Mouse (Mus musculus) urinary bladder, postnatal 4 days (tissue): ENCODE measurements around the gene Serinc4.
A peak's percentile ranks its signal among the peaks of the same experiment; 100 is the strongest.

ENCODE experiments used
- DNase-seq, 2 experiments: peaks; one replicate each; pipeline ENCODE4 v3.0.0; 2021 to 2022; ENCODE audit warnings: low spot score in 2 of 2

The Serinc4 gene

DNA sequence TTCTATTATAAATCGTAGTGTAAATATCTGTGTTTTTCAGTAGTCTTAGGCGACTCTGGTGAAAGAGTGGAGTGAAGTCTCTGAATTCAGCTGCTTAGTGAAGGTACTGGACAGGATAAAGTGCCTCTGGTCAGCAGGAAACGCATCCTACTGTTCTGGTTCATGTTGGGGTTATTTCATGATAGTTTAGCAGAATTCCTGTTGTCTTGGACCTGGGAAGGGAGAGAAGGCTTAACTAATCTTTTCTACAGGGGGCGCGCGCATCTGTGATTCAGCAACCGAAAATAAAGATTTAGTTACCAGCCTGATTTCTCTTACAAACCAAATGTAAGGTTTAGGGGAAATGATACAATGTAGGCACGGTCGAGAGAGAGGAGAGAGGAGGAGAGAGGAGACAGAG, 8.4 kb downstream of the Serinc4 start:
- no peak for DNase-seq

GRCm38 (mm10) chr2:121447006-121447405, 9.6 kb downstream of the Serinc4 start:
- no peak for DNase-seq

DNA sequence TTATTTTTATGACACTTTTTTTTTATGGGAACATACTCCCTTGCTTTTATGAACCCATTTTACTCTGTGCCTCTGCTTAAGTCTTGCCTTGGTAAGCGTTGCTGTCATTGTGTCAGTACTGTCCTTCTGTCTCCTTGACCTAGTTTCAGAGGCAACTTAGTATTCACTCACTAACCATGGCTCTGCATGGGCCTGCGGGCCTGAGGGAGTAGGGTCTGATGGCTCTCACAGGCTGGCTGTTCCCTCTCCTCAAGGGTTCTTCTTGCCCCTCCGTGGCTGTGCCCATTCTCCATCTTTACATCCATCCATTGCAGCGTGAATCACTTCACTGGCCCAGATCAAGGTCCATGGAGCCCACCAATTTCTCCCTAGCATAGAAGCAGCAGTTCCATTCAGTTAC, 10.1 kb downstream of the Serinc4 start:
- DNase-seq = no peak

- DNase-seq = no peak
Measured at GRCm38 (mm10) chr2:121445117-121445516, 11.5 kb downstream of the Serinc4 start.

DNA sequence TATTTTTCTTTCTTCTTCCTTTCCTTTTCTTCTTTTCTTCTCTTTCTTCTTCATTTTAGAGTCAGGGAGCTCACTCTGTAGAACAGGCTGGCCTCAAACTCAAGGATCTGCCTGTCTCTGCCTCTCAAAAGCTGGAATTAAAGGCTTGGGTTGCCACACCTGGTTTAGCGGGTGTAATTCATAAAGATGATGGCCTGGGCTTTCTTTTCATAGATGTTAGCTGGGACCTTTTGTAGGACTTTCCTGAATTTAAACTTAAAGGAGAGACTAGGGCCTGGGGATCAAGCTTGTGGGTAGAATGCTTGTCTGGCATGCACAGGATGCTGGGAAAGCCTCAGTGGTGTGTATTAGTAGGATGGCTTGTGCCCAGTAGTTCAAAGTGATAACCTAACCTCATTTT, 12.4 kb downstream of the Serinc4 start, which contains the start of gene Ell3:
Gene Ell3 (minus strand): TSS at position 101 of the 400 bp plus-strand sequence.
- DNase-seq = no peak

GRCm38 (mm10) chr2:121443068-121443349, 13.6 kb downstream of the Serinc4 start:
- no peak for DNase-seq

DNA sequence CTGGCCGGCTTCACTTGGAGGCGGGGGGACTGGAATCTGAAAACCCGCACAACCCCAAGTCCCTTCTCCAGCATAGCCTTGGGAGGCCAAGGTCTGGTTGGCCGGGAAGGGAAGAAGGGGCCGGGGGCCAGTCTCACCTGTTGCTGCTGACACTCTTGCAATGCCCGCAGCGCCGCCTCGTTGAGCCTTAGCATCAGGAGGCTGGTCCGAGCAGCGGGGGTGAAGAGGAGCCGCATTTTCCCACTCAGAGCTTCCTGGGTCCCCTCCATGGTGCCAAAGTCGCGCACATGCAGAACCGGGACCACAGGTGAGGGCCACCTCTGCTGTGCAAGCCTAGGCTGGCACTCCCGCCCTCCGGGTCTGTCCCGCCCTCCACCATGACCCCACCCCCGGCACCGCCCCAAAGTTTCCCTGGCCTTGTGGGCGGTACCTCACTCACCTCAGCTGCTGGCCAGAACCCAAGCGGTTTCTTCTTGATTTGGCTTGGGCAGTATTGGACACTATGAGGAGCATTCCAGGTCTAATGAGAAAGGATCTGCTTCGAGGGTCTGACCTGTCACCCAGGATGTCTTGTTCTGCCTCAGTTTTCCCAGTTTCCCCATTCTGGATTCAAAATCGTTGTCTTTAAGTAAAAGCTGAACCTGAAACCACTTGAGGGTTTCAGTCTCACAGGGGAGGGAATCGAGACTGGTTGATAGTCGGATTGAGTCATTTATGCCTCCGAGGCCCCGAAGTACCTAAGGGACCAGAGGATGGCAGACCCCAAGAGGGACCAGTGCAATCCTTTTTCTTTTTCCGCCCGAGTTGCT, 14.1 kb downstream of the Serinc4 start:
- peak; percentile 47 to 69 for DNase-seq

DNA sequence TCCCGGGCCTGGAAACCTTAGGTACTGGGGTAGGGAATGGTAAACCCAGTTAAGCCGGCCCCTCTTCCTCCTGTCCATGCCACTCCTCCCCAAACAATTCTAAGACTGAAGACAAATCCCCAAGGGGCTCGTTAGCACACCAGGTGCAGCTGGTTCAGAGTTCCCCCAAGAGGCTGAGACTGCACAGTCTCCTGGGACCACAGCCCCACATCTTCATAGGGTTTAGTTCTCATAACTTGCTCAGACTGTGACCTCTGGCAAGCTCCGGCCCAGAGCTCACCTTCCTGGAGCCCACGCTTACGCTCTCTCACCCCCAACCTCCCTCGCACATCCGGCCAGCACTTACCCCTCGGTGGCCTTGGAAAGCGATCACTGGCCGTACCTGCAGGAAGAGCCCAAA, 14.8 kb downstream of the Serinc4 start:
- no peak for DNase-seq

GRCm38 (mm10) chr2:121440834-121441605, 15.6 kb downstream of the Serinc4 start:
- no peak for DNase-seq

- no peak for DNase-seq
Measured at GRCm38 (mm10) chr2:121439746-121440145, 16.8 kb downstream of the Serinc4 start.

GRCm38 (mm10) chr2:121434854-121435253, 21.7 kb downstream of the Serinc4 start:
- no peak for DNase-seq

DNA sequence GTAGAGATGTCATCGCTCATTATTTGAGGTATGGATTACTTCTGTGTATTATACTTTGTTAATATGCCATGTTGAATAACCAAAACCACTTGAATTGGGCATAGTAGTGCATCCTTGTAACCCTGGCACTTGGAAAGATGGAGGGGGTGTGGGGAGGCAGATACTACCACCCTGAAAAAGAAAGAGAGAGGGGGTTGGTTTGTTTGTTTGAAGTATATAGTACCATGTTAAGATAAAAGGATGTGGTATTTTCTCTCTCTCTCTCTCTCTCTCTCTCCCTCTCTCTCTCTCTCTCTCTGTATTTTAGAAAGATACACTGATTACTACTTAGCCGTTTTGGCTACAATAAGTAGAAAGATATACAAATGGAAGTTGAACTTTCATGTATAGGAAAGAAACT, 30.7 kb downstream of the Serinc4 start:
- DNase-seq = no peak

GRCm38 (mm10) chr2:121423166-121423565, 33.4 kb downstream of the Serinc4 start:
- no peak for DNase-seq

DNA sequence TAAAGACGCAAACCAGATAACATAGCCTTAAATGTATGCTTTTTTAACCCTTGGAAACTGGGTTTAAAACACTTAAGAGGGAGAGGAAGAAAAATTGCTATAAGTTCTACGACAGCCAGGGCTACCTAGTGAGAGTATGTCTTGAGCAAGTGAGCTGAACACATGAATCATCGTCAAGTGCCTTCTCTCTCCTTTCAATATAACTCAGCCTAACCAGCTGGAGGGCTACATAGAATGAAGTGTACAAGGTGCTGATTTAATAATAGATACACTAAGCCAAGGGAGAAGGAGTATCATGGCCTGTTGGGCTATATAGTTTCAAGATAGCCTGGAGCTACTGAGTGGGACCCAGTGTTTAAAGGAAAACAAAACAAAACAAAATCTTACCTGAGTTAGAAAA, 38.1 kb downstream of the Serinc4 start:
- no peak for DNase-seq

GRCm38 (mm10) chr2:121416356-121416755, 40.2 kb downstream of the Serinc4 start:
- no peak for DNase-seq

DNA sequence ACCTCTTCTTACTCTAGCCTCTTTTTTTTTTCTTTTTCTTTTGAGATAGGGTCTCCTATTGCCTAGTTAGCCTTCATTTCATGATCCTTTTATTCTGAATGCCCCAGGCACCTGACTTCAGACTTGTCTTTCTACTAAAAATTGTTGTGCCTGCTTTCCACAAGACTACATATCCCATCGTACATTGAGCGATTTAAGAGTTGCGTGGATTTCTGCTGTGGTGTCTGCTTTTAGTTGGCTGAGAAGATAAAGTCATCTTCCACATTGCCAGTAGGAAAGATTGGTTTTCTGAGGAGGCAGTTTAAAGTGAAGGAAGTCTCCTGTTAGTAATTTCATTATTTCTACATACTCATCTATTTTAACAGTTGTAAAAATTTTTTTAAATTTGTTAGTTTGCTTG, 41.0 kb downstream of the Serinc4 start:
- DNase-seq = no peak

DNA sequence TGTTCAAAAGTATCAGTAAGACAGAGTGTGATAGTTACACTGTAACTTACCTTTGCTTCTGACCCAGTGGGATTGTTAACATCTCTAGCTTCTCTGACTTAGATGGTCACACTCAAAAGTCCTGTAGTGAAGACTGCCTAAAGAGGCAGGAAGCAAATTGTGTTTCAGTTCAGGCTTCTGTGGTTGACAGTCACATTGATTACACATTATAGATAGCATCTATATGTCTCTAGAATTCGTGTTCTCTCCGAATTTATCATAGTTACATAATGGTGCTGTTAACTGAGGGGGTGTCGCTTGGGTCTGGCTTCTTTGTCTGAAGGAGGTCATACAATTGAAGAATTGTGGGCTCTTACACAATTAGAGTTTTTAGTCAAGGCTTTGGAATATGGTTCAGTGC, 41.5 kb downstream of the Serinc4 start:
- DNase-seq = no peak

DNA sequence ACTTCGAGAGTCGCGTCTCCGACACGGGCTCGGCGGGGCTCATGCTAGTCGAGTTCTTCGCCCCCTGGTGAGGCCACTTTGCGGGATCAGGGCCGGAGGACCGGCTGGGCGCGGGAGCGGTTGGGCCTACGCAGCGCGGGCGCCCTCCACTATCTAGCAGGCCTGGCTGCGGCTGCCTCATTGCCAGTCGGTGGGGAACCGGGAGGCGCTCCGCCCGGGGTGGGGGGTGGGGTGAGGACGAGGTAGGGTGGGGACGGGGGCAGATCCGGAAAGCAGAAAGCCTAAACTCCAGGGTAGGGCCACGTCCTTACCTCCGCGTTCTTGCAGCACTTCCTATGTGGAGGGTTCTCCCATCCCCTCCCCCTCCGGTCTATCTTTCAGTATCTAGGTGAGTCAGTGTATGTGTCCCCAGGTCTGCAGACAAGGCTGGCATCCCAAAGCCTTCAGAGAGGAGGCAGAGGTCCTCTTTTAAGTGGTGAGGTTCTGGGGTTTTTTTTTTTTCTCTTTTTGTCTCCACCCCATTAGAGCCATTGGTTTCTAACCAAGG, 42.4 kb downstream of the Serinc4 start:
- DNase-seq = no peak

- peak; percentile 96 to 99 for DNase-seq
Measured at GRCm38 (mm10) chr2:121413387-121414042, 43.1 kb downstream of the Serinc4 start, which contains the start of the genes Pdia3 and Catsper2. TSS of gene Pdia3 (plus strand) at chr2:121413775. TSS of gene Catsper2 (minus strand) at chr2:121413792.

- DNase-seq = no peak
Measured at GRCm38 (mm10) chr2:121412843-121413386, 43.7 kb downstream of the Serinc4 start.

DNA sequence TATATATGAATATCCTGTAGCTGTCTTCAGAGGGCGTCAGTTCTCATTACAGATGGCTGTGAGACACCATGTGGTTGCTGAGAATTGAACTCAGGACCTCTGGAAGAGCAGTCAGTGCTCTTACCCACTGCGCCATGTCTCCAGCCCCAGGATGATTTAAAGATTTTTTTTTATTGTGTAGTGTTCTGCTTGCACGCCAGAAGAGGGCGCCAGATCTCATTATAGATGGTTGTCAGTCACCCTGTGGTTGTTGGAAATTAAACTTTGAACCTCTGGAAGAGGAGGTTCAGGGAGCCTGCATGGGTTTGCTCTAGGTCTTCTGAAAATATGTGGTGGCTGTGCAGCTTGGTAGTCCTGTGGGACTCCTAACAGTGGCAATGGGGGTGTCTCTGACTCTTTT, 48.4 kb downstream of the Serinc4 start:
- no peak for DNase-seq

DNA sequence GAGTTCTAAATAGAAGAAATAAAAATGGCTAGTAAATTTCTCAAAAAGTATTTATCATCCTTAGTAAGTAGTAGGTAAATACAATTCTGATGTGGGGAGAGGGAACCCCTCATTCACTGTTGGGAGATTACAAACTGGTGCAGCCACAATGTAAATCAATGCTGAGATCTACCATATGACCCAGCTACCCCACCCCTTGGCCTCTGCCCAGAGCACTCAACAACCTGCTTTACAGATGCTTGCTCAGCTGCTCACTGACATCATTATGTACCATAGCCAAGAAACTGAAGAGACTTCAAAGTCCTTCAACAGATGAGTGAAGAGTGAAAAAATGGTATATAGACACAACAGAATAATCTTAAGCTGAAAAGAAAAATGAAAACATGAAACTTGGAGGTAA, 53.3 kb downstream of the Serinc4 start:
- no peak for DNase-seq
